Mouse (Mus musculus): ENCODE results near the gene Nudt11. TPM values are rescaled to one million over a fixed set of nuclear protein-coding genes. Genes with fewer than 3 reads are reported as not detected.
"Not testable (repeated sequence)": the region's sequence is repeated elsewhere in the genome, so short reads cannot be mapped to it uniquely, and the experiment has no call there.

Nudt11 gene
- polyA plus RNA-seq (2012; rRNA removed) = 36.6 and 40.2 TPM in 2 replicates

- DNase-seq (ENCODE audit: low read depth) = not testable (repeated sequence)
Observed at GRCm38 (mm10) chrX:6047066-6047935, at the start of gene Nudt11. Gene Nudt11, plus strand, starts transcription at chrX:6047453.

- DNase-seq (ENCODE audit: low read depth) = peak; percentile 6
Observed at GRCm38 (mm10) chrX:6047936-6048614, 822 bp downstream of the Nudt11 start.

- no peak for DNase-seq (ENCODE audit: low read depth)
- TF ChIP-seq CTCF (IDR thresholded peaks at IDR 0.05; ENCODE audit: borderline replicate concordance, extremely low read depth, insufficient read depth, insufficient read length) = no peak
- TF ChIP-seq POLR2A (IDR thresholded peaks at IDR 0.05; ENCODE audit: borderline replicate concordance, extremely low read depth, insufficient read depth, insufficient read length, poor library complexity, severe bottlenecking) = no peak
Observed at GRCm38 (mm10) chrX:6061563-6061962, 14.3 kb downstream of the Nudt11 start.

- DNase-seq (ENCODE audit: low read depth) = no peak
- no peak for TF ChIP-seq POLR2A (IDR thresholded peaks at IDR 0.05; ENCODE audit: borderline replicate concordance, extremely low read depth, insufficient read depth, insufficient read length, poor library complexity, severe bottlenecking)
- no peak for TF ChIP-seq CTCF (IDR thresholded peaks at IDR 0.05; ENCODE audit: borderline replicate concordance, extremely low read depth, insufficient read depth, insufficient read length)
Observed at GRCm38 (mm10) chrX:6082954-6083680, 35.9 kb downstream of the Nudt11 start, which contains the start of gene AU022751. Gene AU022751, minus strand, starts transcription at chrX:6083419.

- DNase-seq (ENCODE audit: low read depth) = peak; percentile 75
- TF ChIP-seq CTCF (IDR thresholded peaks at IDR 0.05; ENCODE audit: borderline replicate concordance, extremely low read depth, insufficient read depth, insufficient read length) (no peak), POLR2A (IDR thresholded peaks at IDR 0.05; ENCODE audit: borderline replicate concordance, extremely low read depth, insufficient read depth, insufficient read length, poor library complexity, severe bottlenecking) (no peak)
Observed at GRCm38 (mm10) chrX:6091547-6091946, 44.3 kb downstream of the Nudt11 start.

GRCm38 (mm10) chrX:6091996-6092757 lies 44.9 kb downstream of the Nudt11 start:
- TF ChIP-seq CTCF (IDR thresholded peaks at IDR 0.05; ENCODE audit: borderline replicate concordance, extremely low read depth, insufficient read depth, insufficient read length) (peak; percentile 27; the same call in 1 of the 2 replicates), POLR2A (IDR thresholded peaks at IDR 0.05; ENCODE audit: borderline replicate concordance, extremely low read depth, insufficient read depth, insufficient read length, poor library complexity, severe bottlenecking) (no peak)
- peak; percentile 89 for DNase-seq (ENCODE audit: low read depth)

Other genes starting within 250 kb of the Nudt11 start
- gene AU022751, start 36.0 kb downstream of the Nudt11 start, polyA plus RNA-seq (2012; rRNA removed) = 0.55 and 1.00 TPM in 2 replicates
- 41.2 and 43.8 TPM in 2 replicates for gene Nudt10, start 125.6 kb downstream of the Nudt11 start, polyA plus RNA-seq (2012; rRNA removed)

Measured in brain, embryonic 14.5 days (tissue).